Mouse (Mus musculus): Measurements from ENCODE around the gene Gm47995. TPM values are rescaled to one million over a fixed set of nuclear protein-coding genes. Genes with fewer than 3 reads are reported as not detected.

The Gm47995 gene
- polyA plus RNA-seq, 1 experiment from 2014 or later, result not detected

- H3K9me3 ChIP-seq (ENCODE audit: control insufficient read depth, low read length), result no peaks in the 10 kb centered on the region
- no peaks in the 10 kb centered on the region for H3K27me3 ChIP-seq (ENCODE audit: control insufficient read depth, insufficient read depth, low read length)
- no peak overlapping the region for H3K27ac ChIP-seq (replicated peaks; ENCODE audit: low read depth, low read length)
- no peaks in the 10 kb centered on the region for H3K4me1 ChIP-seq (ENCODE audit: control insufficient read depth, insufficient read depth, low read length)
- H3K4me2 ChIP-seq (ENCODE audit: low read depth, severe bottlenecking), result no peak overlapping the region
- H3K36me3 ChIP-seq (ENCODE audit: control insufficient read depth, insufficient read depth, low read length), result no peaks in the 10 kb centered on the region
- DNase-seq (ENCODE audit: low spot score) (no peak), ATAC-seq (ENCODE audit: insufficient number of reproducible peaks, low FRiP score, low TSS enrichment, low read depth) (no peak)
- H3K9ac ChIP-seq (ENCODE audit: low read length), result no peak overlapping the region
- 64% methylated on average over 1 of the region's 1 CpGs for WGBS
- no peak overlapping the region for H3K4me3 ChIP-seq (ENCODE audit: low read depth, low read length)
Observed at GRCm38 (mm10) chr1:151228320-151228989, 30.2 kb downstream of the Gm47995 start.

DNA sequence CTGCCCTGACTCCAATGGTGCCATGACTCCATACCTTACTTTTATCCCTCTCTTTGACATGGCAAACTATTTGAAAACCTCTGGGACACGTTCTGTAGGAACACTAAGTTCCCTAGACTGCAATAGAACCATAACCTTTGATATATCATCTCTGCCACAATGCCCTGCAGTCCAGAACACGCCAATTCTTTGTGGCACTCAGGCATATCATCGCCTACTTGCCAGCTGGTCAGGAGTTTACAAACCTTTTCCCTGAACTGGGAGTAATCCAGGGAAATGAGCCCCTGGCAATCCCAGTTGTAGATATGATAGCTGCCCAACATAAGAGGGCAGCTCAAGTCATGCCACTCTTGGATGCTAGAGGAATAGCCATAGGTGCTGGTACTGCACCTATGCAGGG, 34.1 kb downstream of the Gm47995 start:
- Histone ChIP-seq H3K27me3 (ENCODE audit: control insufficient read depth, insufficient read depth, low read length) (no peaks in the 10 kb centered on the region), H3K27ac (replicated peaks; ENCODE audit: low read depth, low read length) (no peak overlapping the region), H3K4me2 (ENCODE audit: low read depth, severe bottlenecking) (no peak overlapping the region), H3K4me1 (ENCODE audit: control insufficient read depth, insufficient read depth, low read length) (no peaks in the 10 kb centered on the region), H3K36me3 (ENCODE audit: control insufficient read depth, insufficient read depth, low read length) (no peaks in the 10 kb centered on the region), H3K9ac (ENCODE audit: low read length) (no peak overlapping the region), H3K4me3 (ENCODE audit: low read depth, low read length) (no peak overlapping the region), H3K9me3 (ENCODE audit: control insufficient read depth, low read length) (no peaks in the 10 kb centered on the region)
- ATAC-seq (ENCODE audit: insufficient number of reproducible peaks, low FRiP score, low TSS enrichment, low read depth) (no peak), DNase-seq (ENCODE audit: low spot score) (no peak)
- WGBS, result 83% methylated on average over 3 of the region's 3 CpGs

GRCm38 (mm10) chr1:151233756-151234155, 35.5 kb downstream of the Gm47995 start:
- H3K9ac ChIP-seq (ENCODE audit: low read length), result no peak overlapping the region
- WGBS, result 85% methylated on average over 3 of the region's 3 CpGs

GRCm38 (mm10) chr1:151235574-151235973, 37.3 kb downstream of the Gm47995 start:
- H3K27ac ChIP-seq (replicated peaks; ENCODE audit: low read depth, low read length), result no peak overlapping the region
- 72% methylated on average over 2 of the region's 2 CpGs for WGBS
- no peak overlapping the region for H3K4me2 ChIP-seq (ENCODE audit: low read depth, severe bottlenecking)
- ATAC-seq (ENCODE audit: insufficient number of reproducible peaks, low FRiP score, low TSS enrichment, low read depth) (no peak), DNase-seq (ENCODE audit: low spot score) (no peak)
- H3K4me1 ChIP-seq (ENCODE audit: control insufficient read depth, insufficient read depth, low read length), result no peaks in the 10 kb centered on the region
- H3K27me3 ChIP-seq (ENCODE audit: control insufficient read depth, insufficient read depth, low read length), result no peaks in the 10 kb centered on the region
- H3K36me3 ChIP-seq (ENCODE audit: control insufficient read depth, insufficient read depth, low read length), result no peaks in the 10 kb centered on the region
- H3K4me3 ChIP-seq (ENCODE audit: low read depth, low read length), result no peak overlapping the region
- H3K9me3 ChIP-seq (ENCODE audit: control insufficient read depth, low read length), result no peaks in the 10 kb centered on the region
- H3K9ac ChIP-seq (ENCODE audit: low read length), result no peak overlapping the region

More at GRCm38 (mm10) chr1:151233756-151234155, 35.5 kb downstream of the Gm47995 start:
- Histone ChIP-seq H3K36me3 (ENCODE audit: control insufficient read depth, insufficient read depth, low read length) (no peaks in the 10 kb centered on the region), H3K9me3 (ENCODE audit: control insufficient read depth, low read length) (no peaks in the 10 kb centered on the region), H3K27ac (replicated peaks; ENCODE audit: low read depth, low read length) (no peak overlapping the region), H3K4me1 (ENCODE audit: control insufficient read depth, insufficient read depth, low read length) (no peaks in the 10 kb centered on the region), H3K27me3 (ENCODE audit: control insufficient read depth, insufficient read depth, low read length) (no peaks in the 10 kb centered on the region), H3K4me3 (ENCODE audit: low read depth, low read length) (no peak overlapping the region), H3K4me2 (ENCODE audit: low read depth, severe bottlenecking) (no peak overlapping the region)
- ATAC-seq (ENCODE audit: insufficient number of reproducible peaks, low FRiP score, low TSS enrichment, low read depth) (no peak), DNase-seq (ENCODE audit: low spot score) (no peak)

DNA sequence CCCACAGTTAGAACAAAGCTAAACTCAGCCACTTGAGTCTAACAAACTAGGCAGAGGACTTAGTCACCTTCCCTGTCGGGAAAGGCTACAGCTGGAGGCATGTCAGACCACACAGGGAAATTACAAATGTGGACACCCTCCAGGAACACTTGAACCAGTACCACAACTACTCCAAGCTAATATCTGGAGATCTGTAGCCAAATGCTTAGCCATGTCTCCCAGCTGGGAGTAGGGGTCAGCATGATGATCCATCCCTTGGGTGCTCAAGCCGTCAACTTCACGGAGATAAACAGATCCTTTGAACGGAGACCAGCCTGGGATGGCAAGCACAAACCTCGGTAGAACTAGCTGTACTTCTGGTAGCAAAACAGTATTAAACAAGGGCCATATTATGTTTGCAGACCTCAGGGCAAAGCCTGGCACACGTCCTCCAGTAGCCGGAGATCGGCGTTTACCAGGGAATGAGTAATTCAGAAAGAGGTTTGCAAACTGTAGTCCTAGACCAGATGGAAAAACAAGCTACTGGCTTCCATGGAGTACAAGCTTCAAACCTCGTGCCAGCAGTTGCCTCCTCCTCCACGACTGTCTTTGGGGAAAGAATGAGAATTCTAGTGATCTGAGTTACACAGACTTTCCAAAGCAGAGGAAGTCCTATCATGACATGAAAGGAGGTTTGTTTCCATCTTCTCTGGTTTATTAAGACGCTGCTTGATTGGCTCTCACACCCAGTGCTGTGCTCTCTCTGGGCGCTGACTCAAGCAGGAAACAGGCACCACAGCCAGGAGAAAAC, 38.1 kb downstream of the Gm47995 start:
- no peaks in the 10 kb centered on the region for H3K27me3 ChIP-seq (ENCODE audit: control insufficient read depth, insufficient read depth, low read length)
- H3K9me3 ChIP-seq (ENCODE audit: control insufficient read depth, low read length), result no peaks in the 10 kb centered on the region
- DNase-seq (ENCODE audit: low spot score), result no peak
- ATAC-seq (ENCODE audit: insufficient number of reproducible peaks, low FRiP score, low TSS enrichment, low read depth), result no peak
- H3K4me1 ChIP-seq (ENCODE audit: control insufficient read depth, insufficient read depth, low read length), result no peaks in the 10 kb centered on the region
- H3K4me2 ChIP-seq (ENCODE audit: low read depth, severe bottlenecking), result no peak overlapping the region
- WGBS, result 84% methylated on average over 13 of the region's 13 CpGs
- no peaks in the 10 kb centered on the region for H3K36me3 ChIP-seq (ENCODE audit: control insufficient read depth, insufficient read depth, low read length)
- no peak overlapping the region for H3K4me3 ChIP-seq (ENCODE audit: low read depth, low read length)
- H3K9ac ChIP-seq (ENCODE audit: low read length), result no peak overlapping the region
- H3K27ac ChIP-seq (replicated peaks; ENCODE audit: low read depth, low read length), result no peak overlapping the region

DNA sequence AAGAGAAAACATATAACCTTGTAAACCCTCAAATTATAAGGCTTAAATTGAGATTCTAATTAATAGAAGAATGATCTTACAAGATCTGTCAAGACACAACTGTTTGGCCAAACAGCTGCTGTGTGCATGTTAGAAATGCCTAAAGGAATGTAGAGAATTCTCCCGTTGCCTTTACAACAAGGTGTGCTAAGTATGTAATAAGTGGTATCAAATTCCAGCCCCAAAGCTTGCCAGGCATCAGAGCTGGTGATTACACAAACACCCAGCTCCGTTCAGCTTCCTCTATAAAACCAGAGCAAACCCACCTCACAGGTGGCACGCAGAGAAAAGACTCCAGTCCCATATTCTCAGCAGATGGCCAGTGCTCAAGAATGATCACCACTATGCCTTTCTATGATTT, 39.5 kb downstream of the Gm47995 start:
- ATAC-seq (ENCODE audit: insufficient number of reproducible peaks, low FRiP score, low TSS enrichment, low read depth) (no peak), DNase-seq (ENCODE audit: low spot score) (no peak)
- Histone ChIP-seq H3K9ac (ENCODE audit: low read length) (no peak overlapping the region), H3K36me3 (ENCODE audit: control insufficient read depth, insufficient read depth, low read length) (no peaks in the 10 kb centered on the region), H3K4me2 (ENCODE audit: low read depth, severe bottlenecking) (no peak overlapping the region), H3K27ac (replicated peaks; ENCODE audit: low read depth, low read length) (no peak overlapping the region), H3K9me3 (ENCODE audit: control insufficient read depth, low read length) (no peaks in the 10 kb centered on the region), H3K27me3 (ENCODE audit: control insufficient read depth, insufficient read depth, low read length) (no peaks in the 10 kb centered on the region), H3K4me1 (ENCODE audit: control insufficient read depth, insufficient read depth, low read length) (no peaks in the 10 kb centered on the region), H3K4me3 (ENCODE audit: low read depth, low read length) (no peak overlapping the region)
- WGBS, result 48% methylated on average over 3 of the region's 3 CpGs

- Histone ChIP-seq H3K4me1 (ENCODE audit: control insufficient read depth, insufficient read depth, low read length) (no peaks in the 10 kb centered on the region), H3K9ac (ENCODE audit: low read length) (no peak overlapping the region), H3K36me3 (ENCODE audit: control insufficient read depth, insufficient read depth, low read length) (no peaks in the 10 kb centered on the region), H3K4me3 (ENCODE audit: low read depth, low read length) (no peak overlapping the region), H3K4me2 (ENCODE audit: low read depth, severe bottlenecking) (no peak overlapping the region), H3K27ac (replicated peaks; ENCODE audit: low read depth, low read length) (no peak overlapping the region), H3K27me3 (ENCODE audit: control insufficient read depth, insufficient read depth, low read length) (no peaks in the 10 kb centered on the region), H3K9me3 (ENCODE audit: control insufficient read depth, low read length) (no peaks in the 10 kb centered on the region)
- WGBS, result 91% methylated on average over 4 of the region's 4 CpGs
- DNase-seq (ENCODE audit: low spot score) (no peak), ATAC-seq (ENCODE audit: insufficient number of reproducible peaks, low FRiP score, low TSS enrichment, low read depth) (no peak)
Observed at GRCm38 (mm10) chr1:151243332-151243731, 45.1 kb downstream of the Gm47995 start.

DNA sequence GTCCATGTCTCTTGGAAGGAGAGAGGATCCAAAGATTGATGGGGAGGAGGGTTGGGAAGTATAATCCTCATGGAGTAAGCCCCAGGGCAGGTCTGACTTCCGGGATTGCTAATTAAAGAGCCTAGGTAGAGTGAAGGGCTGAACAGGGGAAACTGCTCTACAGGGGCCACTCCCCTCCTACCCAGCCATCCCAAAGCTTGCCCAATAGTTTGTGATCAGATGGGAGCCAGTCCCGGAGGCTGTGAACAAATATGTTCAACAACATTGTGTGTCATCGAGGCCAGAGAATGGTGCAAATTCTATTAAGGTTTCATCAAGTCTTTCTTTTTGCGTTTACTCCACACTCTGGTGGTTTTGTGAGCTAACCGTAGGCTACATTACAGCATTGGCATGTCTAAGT, 45.8 kb downstream of the Gm47995 start:
- no peak overlapping the region for H3K9ac ChIP-seq (ENCODE audit: low read length)
- WGBS, result 89% methylated on average over 5 of the region's 5 CpGs
- H3K9me3 ChIP-seq (ENCODE audit: control insufficient read depth, low read length), result no peaks in the 10 kb centered on the region
- no peak overlapping the region for H3K27ac ChIP-seq (replicated peaks; ENCODE audit: low read depth, low read length)
- H3K4me3 ChIP-seq (ENCODE audit: low read depth, low read length), result no peak overlapping the region
- no peak overlapping the region for H3K4me2 ChIP-seq (ENCODE audit: low read depth, severe bottlenecking)
- H3K36me3 ChIP-seq (ENCODE audit: control insufficient read depth, insufficient read depth, low read length), result no peaks in the 10 kb centered on the region
- no peaks in the 10 kb centered on the region for H3K4me1 ChIP-seq (ENCODE audit: control insufficient read depth, insufficient read depth, low read length)
- DNase-seq (ENCODE audit: low spot score) (no peak), ATAC-seq (ENCODE audit: insufficient number of reproducible peaks, low FRiP score, low TSS enrichment, low read depth) (no peak)
- no peaks in the 10 kb centered on the region for H3K27me3 ChIP-seq (ENCODE audit: control insufficient read depth, insufficient read depth, low read length)

All from limb, embryonic 11.5 days (tissue).